Mouse (Mus musculus) lung, adult 2 months (tissue): ENCODE data around the gene Tsen15.

Experiments
- CTCF ChIP-seq: fragments of 200-500 bp; IDR thresholded peaks from 2 replicates; pipeline ENCODE4 v1.5.1; 2011; ENCODE audit warnings: mild to moderate bottlenecking, low read length, control low read depth; ENCODE audit not compliant: insufficient read depth
- POLR2A ChIP-seq: fragments of 200-500 bp; IDR thresholded peaks from 2 replicates; pipeline ENCODE4 v1.6.1; 2011; ENCODE audit warnings: low read depth, mild to moderate bottlenecking, control low read depth, low read length, borderline replicate concordance; ENCODE audit errors: extremely low read depth

DNA sequence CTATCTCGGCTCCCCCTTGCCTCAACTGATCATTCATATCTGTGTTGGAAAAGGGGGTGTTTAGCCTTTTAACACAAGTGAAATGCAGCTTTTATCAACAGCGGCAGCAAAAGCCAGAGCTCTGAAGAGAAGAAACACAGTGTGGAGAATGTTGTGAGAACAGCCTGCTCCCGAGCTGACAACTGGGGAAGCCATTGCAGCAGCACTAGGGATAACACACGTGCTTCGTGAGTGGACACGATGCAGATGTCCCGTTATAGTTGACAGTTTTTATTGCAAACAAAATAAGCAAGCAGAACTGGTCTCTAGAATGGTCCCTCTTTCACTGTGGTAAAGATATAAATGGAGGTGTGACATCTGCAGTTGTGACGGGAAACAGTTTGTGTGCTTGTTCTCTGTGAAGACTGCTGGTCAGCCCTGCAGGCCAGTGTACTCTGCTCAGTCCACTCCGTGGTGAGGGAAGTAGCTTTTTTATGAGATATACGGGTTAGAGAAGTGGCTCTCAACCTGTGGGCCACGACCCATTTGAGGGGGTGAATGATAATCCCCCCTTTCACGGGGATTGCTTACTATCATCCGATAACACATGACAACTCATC is 29.9 kb upstream of the Tsen15 start:
- no peak for TF ChIP-seq POLR2A
- no peak for TF ChIP-seq CTCF
